Mouse (Mus musculus) megakaryocyte progenitor cell, adult 5-6 weeks (primary cell): Measurements from ENCODE around the gene Ccdc170. TPM values are rescaled to one million over a fixed set of nuclear protein-coding genes. Genes with fewer than 3 reads are reported as not detected.

Experiments
- ATAC-seq: replicated peaks from 2 replicates; pipeline ENCODE4 v1.8.0; 2016; ENCODE audit warnings: mild to moderate bottlenecking, moderate TSS enrichment, inconsistent platforms; ENCODE audit not compliant: poor library complexity
- total RNA-seq, 2 experiments: library from RNA; stranded (forward) in 1 of 2; stranded (reverse) in 1 of 2; fragments of 157-497, 149-512 nt in 1 of 2; fragments of 200-1000 nt in 1 of 2; gene quantifications; 2 replicates each; pipeline versions ENCODE4 v1.2.3 to v1.2.4; 2015 to 2017

The Ccdc170 gene
- total RNA-seq, 2 experiments from 2014 or later = 0.10 to 0.37 TPM

DNA sequence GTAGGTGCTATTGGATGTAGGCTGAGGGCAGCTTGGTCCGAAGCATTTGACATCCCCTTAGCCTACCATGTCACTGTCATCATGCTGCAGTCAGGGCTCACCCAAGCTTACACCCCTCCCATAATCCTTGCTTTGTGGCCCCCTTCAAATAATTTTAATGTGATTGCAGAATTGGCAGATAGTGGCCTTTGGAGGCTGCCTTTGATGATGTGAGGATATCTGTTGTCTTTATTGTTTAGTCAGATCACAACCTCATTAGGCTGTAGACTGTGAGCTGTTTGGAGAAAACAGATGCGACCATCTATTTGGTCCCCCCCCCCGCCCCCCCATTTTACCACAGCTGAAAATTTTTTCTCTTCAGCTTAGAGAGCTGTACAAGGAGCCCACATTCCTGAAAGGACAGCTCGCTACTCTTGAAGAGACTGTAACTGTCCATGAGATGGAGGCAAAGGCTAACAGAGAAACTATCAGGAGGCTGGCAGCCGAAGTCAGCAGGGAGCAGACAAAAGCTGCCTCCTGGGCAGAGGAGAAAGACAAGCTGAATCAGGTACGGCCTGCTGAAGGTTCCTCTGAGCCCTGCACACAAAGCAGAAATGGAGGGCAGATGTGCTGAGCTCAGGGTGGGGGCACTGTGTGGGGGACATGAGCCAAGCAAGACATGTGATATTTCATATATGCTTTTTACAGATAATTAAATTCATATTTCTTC is 38.2 kb downstream of the Ccdc170 start:
- no peak for ATAC-seq

GRCm38 (mm10) chr10:4522116-4522515 is 39.8 kb downstream of the Ccdc170 start:
- peak; percentile 44 for ATAC-seq

GRCm38 (mm10) chr10:4523078-4523477 is 40.8 kb downstream of the Ccdc170 start:
- ATAC-seq = peak; percentile 8; the same call in 1 of the 2 replicates

GRCm38 (mm10) chr10:4528043-4528442 is 45.7 kb downstream of the Ccdc170 start:
- no peak for ATAC-seq

DNA sequence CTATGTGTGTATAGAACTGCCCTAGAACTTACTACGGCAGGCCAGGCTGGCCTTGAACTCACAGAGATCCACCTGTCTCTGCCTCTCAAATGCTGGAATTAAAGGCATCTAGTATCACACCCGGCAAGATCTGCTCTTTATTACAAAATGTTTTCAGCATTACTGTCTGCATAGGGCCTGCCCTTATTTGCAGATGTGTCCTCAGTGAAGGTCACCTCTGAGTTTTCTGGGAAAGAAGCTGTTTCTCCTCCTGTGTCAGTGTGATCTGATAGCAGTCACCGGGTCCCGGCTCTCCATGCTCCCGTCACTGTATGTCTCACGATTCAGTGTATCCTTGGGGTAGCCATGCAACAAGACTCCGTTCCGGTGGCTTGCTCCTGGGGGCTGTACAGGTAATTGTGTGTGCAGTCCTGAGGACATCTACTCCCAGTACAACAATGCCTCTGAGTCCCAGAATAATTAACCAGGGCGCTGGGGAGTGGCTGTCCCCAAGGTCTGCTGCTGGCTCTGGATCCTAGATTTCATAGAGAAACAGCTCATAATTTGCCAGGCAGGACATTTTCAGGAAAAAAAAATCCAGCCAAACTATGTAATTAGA is 48.4 kb downstream of the Ccdc170 start:
- no peak for ATAC-seq

DNA sequence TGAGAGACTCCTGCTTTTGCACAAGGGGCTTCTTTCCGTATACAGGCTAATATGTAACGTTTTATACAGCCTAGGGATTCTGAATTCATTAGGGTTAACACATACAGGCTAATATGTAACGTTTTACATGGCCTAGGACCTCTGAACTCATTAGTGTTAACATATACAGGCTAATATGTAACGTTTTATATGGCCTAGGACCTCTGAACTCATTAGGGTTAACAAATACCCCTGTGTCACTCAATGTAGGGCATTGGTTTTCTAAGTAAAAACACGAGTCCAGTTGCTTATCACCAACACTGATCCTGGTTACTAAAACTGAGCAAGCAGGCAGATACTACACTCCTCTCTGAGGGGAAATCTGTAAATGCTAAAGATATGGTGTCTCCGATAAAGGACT is 49.6 kb downstream of the Ccdc170 start:
- no peak for ATAC-seq

GRCm38 (mm10) chr10:4532731-4533130 is 50.4 kb downstream of the Ccdc170 start:
- ATAC-seq = no peak

GRCm38 (mm10) chr10:4533873-4534272 is 51.6 kb downstream of the Ccdc170 start:
- 0 out of 2 replicates have a peak, but pooled peaks have one; percentile 52 for ATAC-seq

- ATAC-seq = peak; percentile 65
These were observed 63.2 kb downstream of the Ccdc170 start for GRCm38 (mm10) chr10:4545550-4545949.

GRCm38 (mm10) chr10:4553442-4554119 is 71.3 kb downstream of the Ccdc170 start:
- ATAC-seq = no peak

DNA sequence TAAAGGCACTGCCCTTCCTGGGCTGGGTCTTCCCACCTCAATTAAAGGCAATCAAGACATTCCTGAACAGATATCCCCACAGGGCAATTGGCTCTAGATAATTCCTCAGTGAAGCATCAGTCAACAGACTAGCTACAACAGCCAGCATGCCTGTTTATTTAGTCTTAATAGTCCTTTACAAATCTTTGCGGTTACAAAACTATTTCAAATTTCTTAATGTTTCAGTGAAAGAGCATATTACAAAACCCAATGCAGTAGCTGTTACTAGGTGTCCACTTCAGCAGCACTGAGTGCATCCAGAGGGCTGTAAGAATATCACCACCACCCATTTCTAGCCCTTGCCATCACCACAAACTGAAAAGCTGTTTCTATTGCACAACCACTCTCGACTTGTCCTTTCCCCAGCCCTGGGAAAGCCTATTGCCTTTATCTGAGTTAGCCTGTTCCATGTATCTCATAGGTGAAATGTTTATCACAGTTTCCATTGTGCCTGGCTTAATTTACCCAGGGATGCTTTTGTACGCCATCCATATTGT is 74.6 kb downstream of the Ccdc170 start:
- ATAC-seq = peak; percentile 96

DNA sequence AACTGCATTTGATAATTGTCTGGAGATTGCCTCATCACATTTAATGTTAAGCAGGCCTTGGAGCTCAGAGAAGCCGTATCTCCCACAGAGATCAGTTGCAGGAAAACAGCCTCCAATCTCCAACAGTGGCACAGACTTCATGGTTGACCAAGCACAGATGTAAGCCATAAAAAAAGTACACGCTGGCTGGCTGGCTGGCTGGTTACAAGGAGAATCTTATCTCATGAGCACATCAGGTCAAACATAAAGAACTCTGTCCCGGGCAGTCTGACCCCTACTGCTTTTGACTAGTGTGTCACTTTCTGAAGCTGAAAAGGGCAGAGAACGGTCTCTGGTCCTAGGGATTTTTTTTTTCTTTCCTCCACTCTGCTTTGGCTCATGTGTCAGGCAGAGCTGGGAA is 76.8 kb downstream of the Ccdc170 start:
- ATAC-seq = no peak

- ATAC-seq = peak; percentile 26
These were observed 82.8 kb downstream of the Ccdc170 start for GRCm38 (mm10) chr10:4565148-4565547.

- no peak for ATAC-seq
These were observed 88.5 kb downstream of the Ccdc170 start for GRCm38 (mm10) chr10:4570778-4571177.

GRCm38 (mm10) chr10:4571304-4571703 is 89.0 kb downstream of the Ccdc170 start:
- no peak for ATAC-seq

- ATAC-seq = no peak
These were observed 99.6 kb downstream of the Ccdc170 start for GRCm38 (mm10) chr10:4581905-4582304.

DNA sequence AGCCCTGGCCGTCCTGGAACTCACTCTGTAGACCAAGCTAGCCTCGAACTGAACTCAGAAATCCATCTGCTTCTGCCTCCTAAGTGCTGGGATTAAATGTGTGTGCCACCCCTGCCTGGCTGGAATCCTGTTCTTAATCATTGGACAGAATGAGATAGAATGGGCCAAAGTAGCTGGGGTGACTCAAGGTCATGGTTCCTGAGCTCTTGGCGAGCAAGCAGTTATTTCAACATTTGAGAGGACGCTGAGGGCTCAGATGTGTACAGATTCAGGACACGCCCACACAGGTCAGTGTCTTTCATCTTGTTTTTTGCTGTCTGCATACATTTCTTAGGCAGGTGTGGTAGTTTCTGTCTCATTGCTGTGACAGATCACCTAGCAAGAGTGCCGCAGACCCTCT is 104.4 kb downstream of the Ccdc170 start:
- ATAC-seq = no peak

DNA sequence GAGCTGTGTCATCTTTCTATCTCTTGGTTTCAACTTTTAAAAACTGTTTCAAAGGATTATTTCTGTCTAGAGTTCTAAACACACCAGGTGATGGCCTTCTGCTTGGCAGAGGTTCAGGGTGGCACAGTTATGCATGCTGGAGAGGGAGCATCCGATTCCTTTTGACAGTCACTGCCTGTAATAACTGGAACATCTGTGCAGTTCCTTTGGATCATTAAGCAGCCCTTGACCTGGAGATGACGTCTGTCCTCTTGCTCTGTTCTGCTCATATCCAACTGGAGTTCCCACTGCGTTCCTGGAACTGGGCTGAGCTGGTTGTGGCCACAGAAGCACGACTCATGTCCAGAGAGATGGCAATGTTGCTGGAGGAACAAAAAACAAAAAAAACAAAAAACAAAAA is 107.3 kb downstream of the Ccdc170 start:
- ATAC-seq = no peak

- ATAC-seq = no peak
These were observed 108.7 kb downstream of the Ccdc170 start for GRCm38 (mm10) chr10:4590956-4591355.

DNA sequence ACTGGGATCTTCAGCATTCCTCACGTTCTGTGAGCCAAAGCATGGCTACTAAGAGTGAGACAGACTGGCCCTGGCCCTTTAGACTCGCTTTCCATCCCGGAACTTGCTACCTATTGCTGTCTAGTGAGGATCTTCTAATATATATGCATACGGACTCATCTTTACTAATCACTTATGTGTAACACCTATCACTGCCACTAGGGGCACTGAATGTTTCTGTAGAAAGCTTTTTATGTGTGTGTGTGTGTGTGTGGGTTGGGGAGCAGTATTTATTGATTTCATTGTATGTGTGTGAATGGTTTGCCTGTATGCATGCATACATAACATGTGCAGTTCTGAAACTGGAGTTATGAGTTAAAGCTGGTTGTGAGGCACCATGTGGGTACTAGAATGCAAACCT is 111.5 kb downstream of the Ccdc170 start:
- peak; percentile 58 for ATAC-seq

DNA sequence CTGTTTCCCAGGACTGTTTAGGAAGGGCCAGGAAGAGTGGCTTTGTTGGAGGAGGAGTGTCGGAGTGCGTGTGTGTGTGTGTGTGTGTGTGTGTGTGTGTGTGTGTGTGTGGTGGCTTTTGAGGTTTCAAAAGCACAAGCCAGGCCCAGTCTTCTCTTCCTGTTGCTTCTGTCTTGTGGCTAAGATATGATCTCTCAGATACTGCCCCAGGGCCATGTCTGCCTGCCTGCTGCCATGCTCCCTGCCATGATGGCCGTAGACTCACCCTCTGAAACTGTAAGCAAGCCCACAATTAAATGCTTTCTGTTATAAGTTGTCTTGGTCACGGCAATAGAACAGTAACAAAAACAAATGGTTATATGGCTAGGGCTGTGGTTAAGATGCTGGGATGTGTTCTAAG is 114.9 kb downstream of the Ccdc170 start:
- ATAC-seq = no peak
